Mouse (Mus musculus) heart, embryonic 15.5 days (tissue): ENCODE results near the gene Rogdi. TPM values are rescaled to one million over a fixed set of nuclear protein-coding genes. Genes with fewer than 3 reads are reported as not detected.

Experiments
- ATAC-seq: fragments of 200-750 bp; cut with Nextera tagmentation; replicated peaks from 2 replicates; pipeline ENCODE4 v1.8.0; 2017; ENCODE audit warnings: low read depth, moderate TSS enrichment; ENCODE audit not compliant: insufficient number of reproducible peaks, insufficient read depth, low FRiP score
- H3K27ac ChIP-seq: fragments of 300-500 bp; sonication (generic); 2 replicates; pipeline ENCODE4 v1.5.1; 2015; ENCODE audit warnings: mild to moderate bottlenecking, inconsistent platforms
- H3K27me3 ChIP-seq: fragments of 300-500 bp; sonication (generic); 2 replicates; pipeline ENCODE4 v1.6.1; 2015; ENCODE audit warnings: inconsistent platforms
- H3K36me3 ChIP-seq: fragments of 300-500 bp; sonication (generic); 2 replicates; pipeline ENCODE4 v1.6.1; 2015; ENCODE audit warnings: mild to moderate bottlenecking, inconsistent platforms
- H3K4me1 ChIP-seq: fragments of 300-500 bp; sonication (generic); replicated peaks from 2 replicates; pipeline ENCODE4 v1.6.1; 2015; ENCODE audit warnings: inconsistent platforms
- H3K4me2 ChIP-seq: fragments of 300-500 bp; sonication (generic); 2 replicates; pipeline ENCODE4 v1.6.1; 2015; ENCODE audit warnings: inconsistent platforms, mild to moderate bottlenecking, moderate library complexity
- H3K4me3 ChIP-seq: fragments of 300-500 bp; sonication (generic); 2 replicates; pipeline ENCODE4 v1.5.1; 2015; ENCODE audit warnings: mild to moderate bottlenecking, inconsistent platforms
- H3K9ac ChIP-seq: fragments of 300-500 bp; sonication (generic); 2 replicates; pipeline ENCODE4 v1.6.1; 2015; ENCODE audit warnings: mild to moderate bottlenecking, inconsistent platforms
- H3K9me3 ChIP-seq: fragments of 300-500 bp; sonication (generic); replicated peaks from 2 replicates; pipeline ENCODE4 v1.6.1; 2016; ENCODE audit warnings: inconsistent platforms
- WGBS: fragments of 180-500 bp; shearing (Covaris S2); methylation state at CpG from one replicate; pipeline ENCODE4 v1.1.7; 2015; ENCODE audit warnings: mixed read lengths; 5-methylcytosine and 5-hydroxymethylcytosine counted together
- polyA plus RNA-seq: library from polyadenylated mRNA; unstranded; fragments of >200 nt; fragmentation: Nextera tagmentation; extraction: Ambion mirVana; gene quantifications from 2 replicates; pipeline ENCODE4 v1.2.1, GENCODE M21; 2015

Rogdi gene
- polyA plus RNA-seq, 1 experiment from 2014 or later: 46.9 TPM

DNA sequence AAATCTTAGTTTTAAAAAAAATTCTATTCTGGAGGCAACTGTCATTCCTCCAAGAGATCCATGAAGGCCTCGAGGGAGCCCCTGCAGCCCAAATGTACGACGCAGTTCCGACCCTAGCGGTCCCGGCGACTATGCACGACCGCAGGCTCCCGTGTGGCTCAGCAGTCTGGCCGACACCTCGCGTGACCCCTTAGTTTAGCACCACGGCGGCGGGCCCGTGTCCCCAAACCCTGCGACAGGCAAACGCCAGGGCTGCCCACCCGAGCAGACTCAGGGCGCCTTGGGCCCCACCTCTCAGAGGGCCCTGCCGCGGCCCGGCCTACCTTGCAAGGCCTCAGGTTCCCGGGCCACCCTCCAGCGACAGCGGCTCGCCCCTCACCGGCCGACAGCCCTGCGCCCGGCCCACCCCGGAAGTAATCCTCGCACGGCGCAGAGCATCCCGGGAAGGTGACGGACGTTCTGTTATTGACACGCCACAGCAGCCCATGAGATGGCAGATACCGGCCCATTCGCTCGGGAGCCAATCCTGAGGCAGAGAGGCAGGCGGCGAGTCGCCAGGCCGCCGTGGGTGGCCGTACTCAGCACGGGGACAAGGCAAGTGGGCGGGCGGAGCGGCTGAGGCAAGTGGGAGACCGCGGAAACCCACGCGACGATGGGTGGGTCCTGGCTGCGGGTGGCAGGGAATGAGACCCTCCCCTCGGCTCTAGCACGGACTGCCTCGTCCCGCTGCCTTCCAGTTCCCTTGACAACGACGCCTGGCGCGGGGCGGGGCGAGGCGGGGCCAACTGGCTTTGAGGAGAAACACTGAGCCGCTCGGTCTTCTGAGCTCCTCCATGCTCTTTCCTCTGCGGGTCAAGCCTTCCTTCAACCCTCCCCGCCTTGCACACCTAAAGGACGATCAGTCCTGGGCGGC, 49.3 kb downstream of the Rogdi start, which contains the start of gene Anks3:
Gene Anks3, minus strand, starts transcription at position 409 of the 913 bp plus-strand sequence.
- no peaks in the 10 kb centered on the region for H3K27me3 ChIP-seq
- peak within 1 kb of the TSS; percentile 100 for H3K4me3 ChIP-seq
- peak within 1 kb of the TSS; percentile 86 for H3K27ac ChIP-seq
- peak within 1 kb of the TSS; percentile 94 for H3K9ac ChIP-seq
- H3K4me2 ChIP-seq: peak within 1 kb of the TSS; percentile 89
- no peaks in the 10 kb centered on the region; the same call in 1 of the 2 replicates for H3K36me3 ChIP-seq
- peak; percentile 96 for ATAC-seq
- under 1% methylated on average over 76 of the region's 76 CpGs for WGBS
- peaks cover 19% of the 10 kb centered on the region for H3K4me1 ChIP-seq
- H3K9me3 ChIP-seq: no peaks in the 10 kb centered on the region

DNA sequence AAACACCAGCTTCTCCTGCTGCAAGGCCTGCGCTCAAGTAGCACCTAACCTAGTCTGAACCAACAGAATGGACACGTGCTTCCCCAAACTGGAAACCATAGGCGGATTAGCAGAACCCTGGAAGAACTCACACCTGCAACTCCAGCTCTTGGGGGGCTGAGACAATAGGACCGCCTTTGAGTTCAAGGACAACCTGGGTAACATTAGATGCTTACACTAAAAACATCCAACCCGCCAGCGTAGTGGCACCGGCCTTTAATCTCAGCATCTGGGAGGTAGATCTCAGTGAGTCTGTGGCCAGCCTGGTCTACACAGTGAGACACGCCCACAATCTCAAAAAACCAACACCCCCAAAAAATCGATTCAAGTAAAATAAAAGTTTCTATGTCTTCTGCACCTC, 50.0 kb downstream of the Rogdi start:
- WGBS: 44% methylated on average over 9 of the region's 9 CpGs
- Histone ChIP-seq H3K9me3 (no peaks in the 10 kb centered on the region), H3K27me3 (no peaks in the 10 kb centered on the region), H3K4me3 (peak overlapping the region; percentile 100), H3K4me1 (peaks cover 19% of the 10 kb centered on the region), H3K27ac (no peak overlapping the region; the same call in 1 of the 2 replicates), H3K4me2 (peak overlapping the region; percentile 89), H3K9ac (peak overlapping the region; percentile 94), H3K36me3 (no peaks in the 10 kb centered on the region; the same call in 1 of the 2 replicates)
- no peak for ATAC-seq

DNA sequence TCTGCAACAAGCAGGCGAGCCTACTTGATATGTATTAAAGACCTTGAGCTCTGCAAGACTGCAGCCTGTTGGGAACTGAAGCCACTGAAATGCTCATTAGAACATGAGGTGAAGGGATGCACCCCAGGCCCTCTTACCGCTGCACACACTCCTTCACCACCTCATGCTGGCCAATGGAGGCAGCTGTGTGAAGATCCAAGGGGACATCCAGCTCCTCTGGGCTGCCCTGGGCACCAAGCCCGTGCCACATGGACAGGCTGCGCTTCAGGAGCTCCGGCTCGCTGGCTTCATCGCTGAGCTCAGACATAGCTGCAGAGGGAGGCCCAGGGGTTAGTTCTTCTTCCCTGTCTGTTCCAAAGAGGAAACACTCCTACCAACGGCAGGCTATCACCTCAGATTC, 53.1 kb downstream of the Rogdi start:
- Histone ChIP-seq H3K9me3 (no peaks in the 10 kb centered on the region), H3K4me1 (peaks cover 15% of the 10 kb centered on the region), H3K27me3 (no peaks in the 10 kb centered on the region), H3K4me3 (no peak overlapping the region), H3K36me3 (peaks cover 17% of the 10 kb centered on the region), H3K27ac (no peak overlapping the region; the same call in 1 of the 2 replicates), H3K9ac (no peak overlapping the region), H3K4me2 (no peak overlapping the region)
- no peak for ATAC-seq
- WGBS: 87% methylated on average over 8 of the region's 8 CpGs

Other genes starting within 250 kb of the Rogdi start
- gene Cdip1, start 223.3 kb downstream of the Rogdi start, polyA plus RNA-seq: 114 and 122 TPM in 2 replicates
- gene 4930562C15Rik, start 178.1 kb downstream of the Rogdi start, polyA plus RNA-seq: 0.26 and 0.28 TPM in 2 replicates
- gene Ubald1, start 133.2 kb downstream of the Rogdi start, polyA plus RNA-seq: 24.7 and 29.7 TPM in 2 replicates
- 101 and 112 TPM in 2 replicates for gene Mgrn1, start 127.3 kb downstream of the Rogdi start, polyA plus RNA-seq
- gene Nudt16l1, start 74.8 kb downstream of the Rogdi start, polyA plus RNA-seq: 97.4 and 122 TPM in 2 replicates
- 29.4 and 41.2 TPM in 2 replicates for gene Anks3, start 49.3 kb downstream of the Rogdi start, polyA plus RNA-seq
- not detected in 2 replicates for gene Sept12, start 15.7 kb downstream of the Rogdi start, polyA plus RNA-seq
- gene Smim22, start 6.3 kb downstream of the Rogdi start, polyA plus RNA-seq: 3.3 and 5.9 TPM in 2 replicates
- gene Glyr1, start 36.3 kb upstream of the Rogdi start, polyA plus RNA-seq: 78.8 and 93.9 TPM in 2 replicates
- gene Ubn1, start 36.5 kb upstream of the Rogdi start, polyA plus RNA-seq: 11.8 and 15.7 TPM in 2 replicates
- gene Ppl, start 118.9 kb upstream of the Rogdi start, polyA plus RNA-seq: 1.3 and 2.3 TPM in 2 replicates
- gene Sec14l5, start 133.6 kb upstream of the Rogdi start, polyA plus RNA-seq: 0.06 and 0.08 TPM in 2 replicates
- gene Nagpa, start 190.5 kb upstream of the Rogdi start, polyA plus RNA-seq: 12.4 and 17.4 TPM in 2 replicates
- 6.3 and 8.9 TPM in 2 replicates for gene AU021092, start 208.7 kb upstream of the Rogdi start, polyA plus RNA-seq
- gene Alg1, start 220.1 kb upstream of the Rogdi start, polyA plus RNA-seq: 24.9 and 29.1 TPM in 2 replicates
- gene Eef2kmt, start 242.4 kb upstream of the Rogdi start, polyA plus RNA-seq: 19.8 and 27.6 TPM in 2 replicates